Mouse (Mus musculus): ENCODE measurements at regions not wholly inside any gene's neighbourhood (a gene's known extent, or its start where the extent isn't known, plus 50 kb on each side); places are given as distances from the start of the nearest gene placed in this dataset.
"Not testable (repeated sequence)": the region's sequence is repeated elsewhere in the genome, so short reads cannot be mapped to it uniquely, and the experiment has no call there.

GRCm38 (mm10) chr12:19875386-19875785 lies 78.9 kb upstream of the Gm21863 start:
- 83% methylated on average over 1 of the region's 1 CpGs for WGBS
- H3K27ac ChIP-seq; H3K36me3 ChIP-seq (replicated peaks); DNase-seq (ENCODE audit: extremely low spot score, low spot score); H3K27me3 ChIP-seq (ENCODE audit: poor library complexity, severe bottlenecking); H3K4me3 ChIP-seq; H3K4me1 ChIP-seq: not testable (repeated sequence)
- H3K9me3 ChIP-seq = peaks cover 50% of the 10 kb centered on the region

- Histone ChIP-seq H3K27ac (no peak overlapping the region), H3K27me3 (ENCODE audit: poor library complexity, severe bottlenecking) (no peaks in the 10 kb centered on the region), H3K36me3 (replicated peaks) (no peaks in the 10 kb centered on the region), H3K4me3 (no peak overlapping the region), H3K9me3 (peaks cover 48% of the 10 kb centered on the region), H3K4me1 (no peaks in the 10 kb centered on the region)
- no peak for DNase-seq (ENCODE audit: extremely low spot score, low spot score)
These were observed 78.1 kb upstream of the Gm21863 start for GRCm38 (mm10) chr12:19876186-19876585.

- Histone ChIP-seq H3K36me3 (replicated peaks) (no peaks in the 10 kb centered on the region), H3K9me3 (peaks cover 58% of the 10 kb centered on the region), H3K4me1 (no peaks in the 10 kb centered on the region), H3K27me3 (ENCODE audit: poor library complexity, severe bottlenecking) (no peaks in the 10 kb centered on the region), H3K4me3 (no peak overlapping the region), H3K27ac (no peak overlapping the region)
- DNase-seq (ENCODE audit: extremely low spot score, low spot score) = no peak
- WGBS = 19% methylated on average over 40 of the region's 41 CpGs
These were observed 71.9 kb upstream of the Gm21863 start for GRCm38 (mm10) chr12:19882386-19882785.

All from forebrain, embryonic 10.5 days (tissue).